Mouse (Mus musculus): ENCODE measurements around the gene Hist1h2ag.

Gene Hist1h2ag

DNA sequence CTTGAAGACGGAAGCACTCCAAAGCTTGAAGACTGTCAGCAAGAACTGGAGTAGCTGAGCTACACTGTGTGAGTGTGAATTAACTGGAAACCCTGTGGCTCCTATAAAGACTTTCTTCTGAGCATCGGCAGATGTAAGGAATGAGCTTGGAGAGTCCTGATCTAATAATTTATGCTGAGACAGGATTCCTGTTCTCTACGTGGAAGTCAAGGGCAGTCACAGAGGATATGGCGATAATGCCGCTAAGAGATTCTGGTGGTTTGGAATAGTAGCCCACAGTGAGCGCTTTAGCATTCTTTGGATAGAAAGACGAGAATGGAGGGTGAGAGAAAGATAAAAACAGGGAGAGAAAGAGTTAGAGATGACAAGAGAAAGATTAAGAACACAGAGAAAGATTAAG is 34.9 kb downstream of the Hist1h2ag start:
- DNase-seq, result no peak

DNA sequence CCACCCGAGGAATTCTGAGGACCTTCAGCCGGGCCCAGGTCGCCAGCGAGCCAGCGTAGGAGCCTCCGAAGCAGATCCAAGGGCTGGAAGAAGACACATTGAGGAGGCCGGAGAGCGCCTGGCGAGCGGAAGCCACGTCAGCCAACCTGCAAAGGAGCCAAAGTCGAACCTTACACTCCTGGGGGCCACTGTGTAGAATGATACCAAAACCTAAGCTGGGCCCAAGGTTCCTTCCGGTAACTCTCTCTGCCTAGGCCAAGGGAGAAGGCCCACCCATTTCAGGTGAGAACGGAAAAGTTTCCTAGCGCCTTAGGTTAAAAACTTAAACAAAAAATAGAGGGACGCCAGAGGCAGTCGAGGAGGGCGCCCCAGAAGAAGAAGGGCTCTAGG is 35.6 kb downstream of the Hist1h2ag start:
- DNase-seq, result no peak

DNA sequence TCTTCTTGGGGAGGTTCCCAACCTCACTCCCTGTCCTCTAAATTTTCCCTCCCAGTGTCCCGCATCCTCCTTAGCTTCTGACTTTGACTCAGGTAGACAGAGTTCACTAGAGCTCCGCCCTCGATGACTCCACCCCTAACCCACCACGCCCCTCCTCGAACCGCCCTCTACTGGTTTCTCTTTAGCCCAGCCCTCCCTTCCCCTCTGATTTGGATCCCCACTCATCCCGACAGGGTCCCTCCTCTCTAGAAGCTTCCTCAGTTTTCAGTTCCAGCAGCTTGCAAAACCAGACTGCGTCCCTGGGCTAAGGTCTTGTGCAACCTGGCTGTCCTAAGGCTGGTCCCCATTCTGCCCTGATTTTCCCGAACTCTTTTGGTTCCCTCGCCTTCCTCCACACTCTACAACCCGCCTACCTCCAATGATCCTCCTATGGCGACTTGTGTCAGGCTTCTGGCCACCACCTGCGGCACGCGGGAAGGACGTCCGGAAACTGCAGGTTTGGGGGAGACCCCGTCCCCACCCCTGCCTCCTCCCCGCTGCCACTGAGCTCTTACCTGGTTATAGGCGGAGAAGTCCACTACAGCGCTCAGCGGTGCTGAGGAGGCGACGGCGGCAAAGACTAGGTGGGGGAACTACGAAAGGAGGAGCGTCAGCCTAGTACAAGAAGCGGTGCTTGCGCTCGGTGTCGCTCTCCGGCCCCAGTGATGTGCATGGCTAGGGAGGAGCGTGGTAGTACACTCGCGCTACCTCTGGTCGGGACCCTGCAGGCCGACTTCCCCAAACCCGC is 36.2 kb downstream of the Hist1h2ag start:
- DNase-seq, result peak; percentile 69

DNA sequence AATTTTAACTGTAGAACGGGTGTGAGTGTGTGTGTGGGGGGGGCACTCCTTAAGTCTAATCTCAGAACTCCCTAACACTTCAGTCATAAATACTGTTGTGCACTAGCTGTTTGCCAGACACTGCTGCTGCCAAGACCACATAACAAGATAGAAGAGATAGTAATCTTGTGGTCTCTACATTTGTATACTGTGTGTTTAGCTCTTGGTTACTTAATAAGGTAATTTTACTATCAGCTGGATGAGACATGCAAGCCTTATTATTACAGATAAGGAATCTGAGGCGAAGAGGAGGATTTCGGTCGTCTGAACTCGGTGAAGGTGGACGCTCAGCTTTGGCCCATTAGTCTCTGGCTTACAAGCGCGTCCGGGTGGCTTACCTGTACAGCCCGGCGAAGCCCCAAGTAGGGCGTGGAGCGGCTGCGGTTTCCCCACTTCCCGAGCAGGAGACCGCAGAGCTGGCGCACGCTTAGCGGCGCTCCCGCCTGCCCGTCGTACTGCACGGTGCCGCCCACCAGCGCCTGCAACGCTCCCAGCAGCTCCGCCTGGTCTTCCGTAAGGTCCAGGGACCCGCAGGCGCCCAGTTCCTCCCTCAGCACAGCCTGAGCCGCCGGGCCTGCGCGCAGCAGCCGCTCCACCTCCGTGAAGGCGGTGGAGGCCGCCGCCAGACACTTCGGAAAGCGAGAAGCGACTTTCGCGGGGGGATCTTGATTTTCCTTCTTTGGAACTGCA is 37.0 kb downstream of the Hist1h2ag start:
- DNase-seq, result peak; percentile 60

DNA sequence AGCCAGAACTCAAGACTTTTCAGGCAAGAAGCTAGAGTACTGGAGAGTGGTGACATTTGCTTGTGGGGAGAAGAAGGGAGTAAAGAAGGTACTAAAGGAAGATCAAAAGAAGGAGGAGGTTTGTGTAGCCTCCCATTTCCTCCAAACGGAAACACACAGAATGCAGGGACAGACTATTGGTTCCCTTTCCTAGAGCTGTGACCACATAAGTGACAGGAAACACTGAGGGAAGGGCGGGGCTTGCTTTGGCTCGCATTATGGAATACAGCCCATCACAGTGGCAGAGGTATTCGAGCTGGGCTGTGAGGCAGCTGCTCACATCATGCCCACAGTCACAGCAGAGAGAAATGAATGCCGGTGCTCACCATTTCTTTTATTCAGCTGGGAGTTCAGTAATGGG is 40.9 kb downstream of the Hist1h2ag start:
- DNase-seq, result no peak

DNA sequence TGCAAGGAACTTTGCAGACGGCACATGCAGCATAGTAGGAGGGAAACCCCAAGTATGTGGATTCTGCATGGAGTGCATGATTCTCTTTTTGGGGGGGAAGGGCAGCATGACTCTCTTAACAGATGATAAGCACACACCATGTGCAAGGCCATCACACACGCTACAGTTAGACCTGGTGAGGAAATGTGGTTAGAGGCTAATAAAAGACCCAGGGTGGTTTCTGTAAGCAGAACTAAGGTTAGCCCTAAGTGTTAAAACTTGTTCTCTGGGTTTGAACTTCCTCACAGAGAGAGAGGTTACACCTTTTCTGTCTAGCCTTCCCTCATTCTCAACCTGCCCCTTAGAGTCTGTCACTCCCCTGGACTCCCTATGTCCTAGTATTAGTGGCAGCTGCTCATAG is 41.4 kb downstream of the Hist1h2ag start:
- DNase-seq, result no peak

DNA sequence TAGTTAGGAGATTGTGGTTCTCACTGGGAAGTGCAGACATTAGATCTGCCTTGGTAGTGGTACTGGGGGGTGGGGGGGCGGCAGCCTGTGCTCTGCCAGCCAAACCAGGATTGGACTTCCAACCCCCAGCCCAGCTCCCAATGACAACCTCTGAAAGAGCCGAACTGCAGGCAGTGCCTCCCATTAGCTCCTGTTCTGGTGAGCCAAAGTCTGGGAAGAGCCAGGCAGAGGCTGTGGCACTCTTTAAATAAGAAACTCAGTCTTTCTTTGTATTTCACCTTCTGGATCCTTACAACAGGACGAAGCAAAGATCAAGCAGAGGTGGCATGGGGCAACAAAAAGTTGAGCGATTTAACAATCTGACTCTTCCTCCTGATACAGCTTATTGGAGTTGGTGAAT is 43.6 kb downstream of the Hist1h2ag start:
- DNase-seq, result no peak

DNA sequence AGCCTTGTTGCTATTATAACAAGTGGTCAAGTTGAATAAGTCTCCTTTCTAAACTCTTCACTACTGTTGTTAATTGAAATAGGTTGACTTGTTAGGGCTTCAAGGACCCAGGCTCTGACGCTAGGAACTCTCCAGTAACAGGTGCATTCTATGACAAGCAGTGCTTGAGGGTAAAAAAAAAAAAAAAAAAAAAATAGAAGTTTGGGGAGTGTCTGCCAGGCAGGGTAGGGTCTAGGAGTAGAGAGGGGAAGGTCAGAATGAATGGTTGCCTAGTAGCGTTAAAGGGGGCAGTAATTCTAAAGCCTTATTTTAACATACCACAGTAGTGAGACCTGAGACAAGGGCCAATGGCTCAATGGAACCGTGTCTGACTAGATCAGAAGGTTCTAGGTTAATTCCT is 44.3 kb downstream of the Hist1h2ag start:
- DNase-seq, result no peak

DNA sequence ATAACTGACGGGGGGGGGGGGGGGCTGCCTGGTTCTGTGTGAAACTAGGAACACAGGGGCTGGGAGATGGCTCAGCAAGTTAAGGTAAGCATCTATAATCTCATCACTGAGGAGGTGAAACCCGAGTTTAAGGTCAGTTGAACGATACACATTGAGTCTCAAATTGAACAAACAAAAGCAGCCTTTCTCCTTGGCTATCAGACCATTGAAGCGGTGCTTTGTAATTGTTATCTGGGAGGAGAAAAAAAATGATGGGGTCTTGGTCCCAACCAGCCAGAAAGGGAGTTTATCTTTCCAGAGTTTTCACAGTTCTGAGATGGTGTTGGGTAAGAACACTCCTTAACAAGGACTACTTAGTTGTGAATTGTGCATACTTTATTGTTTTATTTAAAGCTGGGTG is 44.9 kb downstream of the Hist1h2ag start:
- DNase-seq, result no peak

DNA sequence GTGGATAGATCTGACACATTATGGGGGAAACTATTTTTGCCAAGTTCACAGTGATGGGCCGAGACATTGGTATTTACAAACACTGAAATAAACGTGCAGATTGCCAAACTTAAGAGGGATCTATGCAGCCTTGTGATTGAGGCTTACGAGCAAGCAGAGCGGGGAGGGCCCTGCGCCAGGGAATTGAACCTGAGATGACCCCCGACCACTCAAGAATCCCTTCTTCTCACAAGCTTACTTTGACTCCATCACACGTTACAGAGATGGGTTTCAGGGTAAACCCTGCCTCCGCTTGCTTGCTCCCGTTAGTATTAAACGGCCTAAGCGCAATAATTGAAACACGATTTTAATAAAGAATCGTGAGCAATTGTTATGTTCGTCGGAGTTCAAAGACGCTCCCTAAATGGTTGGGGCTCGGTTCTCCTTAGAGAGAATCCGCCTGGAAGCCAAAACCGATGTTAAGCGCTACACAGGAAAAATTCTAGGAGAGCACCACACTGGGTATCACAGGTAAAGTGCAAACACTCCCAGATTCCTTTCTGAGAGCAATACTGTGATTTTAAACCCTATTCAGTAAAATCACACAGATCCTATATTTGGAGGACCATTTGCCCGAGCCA is 45.4 kb downstream of the Hist1h2ag start:
- DNase-seq, result no peak

DNA sequence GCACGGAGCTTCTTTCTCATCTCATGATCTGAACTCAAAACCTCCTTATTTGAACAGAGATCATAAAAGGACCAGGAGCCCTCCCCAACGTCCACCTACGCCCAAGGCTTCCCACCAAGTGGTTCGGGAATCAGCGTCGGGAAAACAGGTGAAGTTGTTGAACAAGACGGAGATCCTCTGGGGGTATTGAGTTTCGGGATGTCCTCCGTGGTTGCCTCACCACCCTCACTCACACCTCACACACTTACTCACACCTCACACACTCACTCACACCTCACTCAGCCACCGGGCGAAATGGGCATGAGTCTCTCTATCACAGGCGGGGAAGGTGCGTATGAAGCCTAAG is 45.9 kb downstream of the Hist1h2ag start:
- DNase-seq, result no peak

DNA sequence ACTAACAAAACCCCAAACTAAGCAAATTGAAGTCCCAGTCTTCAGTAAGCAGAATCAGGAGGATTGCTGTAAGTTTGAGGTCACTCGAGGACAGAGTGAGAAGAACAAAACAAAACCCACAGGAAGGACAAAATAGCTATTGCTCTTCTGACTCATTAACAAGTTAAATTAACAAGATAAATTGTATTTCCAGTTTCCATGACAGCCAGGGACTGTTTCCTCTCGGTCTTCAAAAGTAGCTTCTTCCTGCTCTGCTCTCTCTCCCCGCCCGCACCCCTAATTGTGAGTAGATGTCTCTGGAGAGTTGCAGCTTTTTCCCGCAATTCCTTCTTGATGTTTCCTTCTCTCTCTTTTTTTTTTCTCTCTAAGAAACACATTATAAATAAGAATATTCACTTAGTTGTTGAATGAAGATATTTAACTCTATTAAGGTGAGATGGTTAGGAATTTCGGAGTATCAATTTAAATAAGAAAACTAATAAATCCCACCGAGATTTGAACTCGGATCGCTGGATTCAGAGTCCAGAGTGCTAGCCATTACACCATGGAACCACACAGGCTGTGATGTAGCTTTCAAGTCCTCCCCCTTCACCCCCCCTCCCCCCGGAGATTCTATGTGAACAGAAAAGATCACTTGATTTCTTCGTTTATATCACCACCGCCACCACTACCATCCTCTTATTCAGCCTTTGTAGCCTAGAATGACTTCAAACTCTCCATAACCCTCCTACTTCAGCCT is 46.5 kb downstream of the Hist1h2ag start:
- DNase-seq, result peak; percentile 78

DNA sequence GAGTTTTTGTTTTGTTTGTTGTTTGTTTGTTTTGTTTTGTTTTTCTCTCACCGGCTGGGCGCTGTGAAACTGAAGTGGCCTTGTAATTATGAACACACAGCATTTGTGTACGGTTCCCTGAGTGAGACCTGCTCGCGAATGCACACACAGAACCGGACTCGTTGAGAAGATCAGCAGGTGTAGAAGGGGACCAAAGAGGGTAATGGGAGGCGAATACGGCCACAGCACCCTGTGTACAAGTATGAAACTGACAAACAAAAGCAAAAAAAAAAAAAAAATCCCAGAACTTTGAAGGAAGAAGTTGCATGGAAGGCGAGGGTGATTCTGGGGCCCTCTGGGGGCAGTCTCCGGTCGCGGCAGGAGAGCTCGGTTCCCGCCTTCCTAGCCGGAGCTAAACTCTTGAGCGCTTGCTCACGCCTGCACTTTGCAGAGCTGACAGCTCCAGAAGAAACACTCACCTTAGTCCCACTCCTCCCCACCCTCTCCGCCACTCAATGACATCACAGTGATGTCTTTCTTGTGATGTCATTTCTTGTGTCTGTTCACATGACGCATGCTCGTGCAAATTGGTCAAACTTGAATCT is 47.3 kb downstream of the Hist1h2ag start:
- DNase-seq, result peak; percentile 68

DNA sequence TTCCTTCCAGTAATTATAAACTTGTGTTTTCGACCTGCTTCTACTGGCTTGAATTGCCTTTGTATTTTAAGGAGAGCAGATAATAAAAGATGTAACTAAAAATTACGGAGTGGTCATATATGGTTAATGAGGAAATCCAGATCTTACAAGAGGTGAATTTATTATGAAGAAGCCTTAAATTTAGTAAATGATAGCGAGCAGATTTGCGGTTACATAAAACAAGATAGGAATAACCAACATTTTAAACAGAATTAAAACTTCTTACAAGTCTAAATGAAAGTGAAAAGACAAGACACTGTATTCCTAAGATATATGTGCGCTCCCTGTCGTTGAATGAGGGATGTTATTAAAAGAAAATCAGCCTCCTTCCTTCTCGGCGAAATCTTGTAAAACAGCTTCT is 47.8 kb downstream of the Hist1h2ag start:
- DNase-seq, result no peak

DNA sequence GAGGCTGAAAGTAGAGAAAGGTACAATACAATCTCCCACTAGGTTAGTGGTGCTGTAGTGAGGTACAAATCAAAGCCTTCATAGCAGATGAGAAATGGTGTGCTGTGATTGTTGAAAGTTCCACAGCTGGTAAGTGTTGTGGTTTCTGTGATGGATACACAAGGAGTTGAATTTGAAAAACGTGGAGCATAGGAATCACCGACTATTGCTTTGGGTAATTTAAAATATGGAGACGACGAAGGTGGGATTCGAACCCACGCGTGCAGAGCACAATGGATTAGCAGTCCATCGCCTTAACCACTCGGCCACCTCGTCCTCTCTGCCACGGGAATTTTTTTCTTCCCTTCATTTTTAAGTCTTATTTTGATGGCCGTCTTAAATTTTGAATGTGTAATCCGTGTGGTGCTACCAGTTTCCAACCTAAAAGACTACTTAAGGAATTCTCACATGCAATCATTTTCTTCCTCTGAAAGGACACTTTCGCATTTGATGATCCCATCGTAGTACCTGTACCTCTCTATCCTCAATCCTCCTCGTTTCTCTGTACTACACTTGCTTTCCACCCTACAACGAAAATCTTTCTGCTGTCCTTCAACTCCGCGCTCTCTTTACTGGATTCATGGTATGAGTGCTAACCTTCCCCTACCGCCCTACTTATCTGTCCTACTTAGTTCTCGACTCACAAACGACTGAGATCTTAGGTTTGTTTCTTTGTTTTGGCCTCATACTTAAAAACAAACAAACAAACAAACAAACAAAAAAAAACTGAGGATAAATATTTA is 48.6 kb downstream of the Hist1h2ag start:
- peak; percentile 60 for DNase-seq

DNA sequence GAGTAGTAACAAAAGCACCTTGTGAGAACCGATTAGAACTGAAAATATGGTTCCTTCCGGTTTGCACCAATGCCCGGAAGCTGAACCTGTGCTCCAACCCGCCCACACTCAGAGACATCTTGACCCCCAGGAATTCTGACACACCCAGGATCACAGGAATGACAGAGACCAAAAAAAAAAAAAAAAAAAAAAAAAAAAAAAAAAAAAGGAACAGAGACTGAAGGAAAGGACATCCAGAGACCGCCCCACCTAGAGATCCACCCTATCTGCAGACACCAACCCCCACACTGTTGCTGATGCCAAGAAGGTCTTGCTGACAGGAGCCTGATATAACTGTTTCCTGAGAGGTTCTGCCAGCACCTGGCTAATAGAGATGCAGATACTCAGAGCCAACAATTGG is 50.2 kb downstream of the Hist1h2ag start:
- no peak for DNase-seq

Data from retina, postnatal 1 day (tissue).